Mouse (Mus musculus): Measurements from ENCODE around the gene Zfp110.

- TF ChIP-seq POLR2A (IDR thresholded peaks at IDR 0.05; ENCODE audit: control insufficient read depth, low read depth, low read length), result no peak
- TF ChIP-seq CTCF (IDR thresholded peaks at IDR 0.05; ENCODE audit: control insufficient read depth, insufficient read depth, insufficient replicate concordance, low read depth, low read length), result no peak
Observed at GRCm38 (mm10) chr7:12803727-12804071, 30.9 kb upstream of the Zfp110 start.

Measured in testis, adult 2 months (tissue).